Mouse (Mus musculus) lung, postnatal 0 days (tissue): ENCODE data around the gene Cysrt1.

Experiments
- CTCF ChIP-seq: IDR thresholded peaks from 2 replicates; pipeline ENCODE4 v1.5.1; 2016; ENCODE audit warnings: antibody characterized with exemption, mild to moderate bottlenecking
- EP300 ChIP-seq: IDR thresholded peaks from 2 replicates; pipeline ENCODE4 v1.6.1; 2016; ENCODE audit warnings: antibody characterized with exemption, mild to moderate bottlenecking, control low read depth

DNA sequence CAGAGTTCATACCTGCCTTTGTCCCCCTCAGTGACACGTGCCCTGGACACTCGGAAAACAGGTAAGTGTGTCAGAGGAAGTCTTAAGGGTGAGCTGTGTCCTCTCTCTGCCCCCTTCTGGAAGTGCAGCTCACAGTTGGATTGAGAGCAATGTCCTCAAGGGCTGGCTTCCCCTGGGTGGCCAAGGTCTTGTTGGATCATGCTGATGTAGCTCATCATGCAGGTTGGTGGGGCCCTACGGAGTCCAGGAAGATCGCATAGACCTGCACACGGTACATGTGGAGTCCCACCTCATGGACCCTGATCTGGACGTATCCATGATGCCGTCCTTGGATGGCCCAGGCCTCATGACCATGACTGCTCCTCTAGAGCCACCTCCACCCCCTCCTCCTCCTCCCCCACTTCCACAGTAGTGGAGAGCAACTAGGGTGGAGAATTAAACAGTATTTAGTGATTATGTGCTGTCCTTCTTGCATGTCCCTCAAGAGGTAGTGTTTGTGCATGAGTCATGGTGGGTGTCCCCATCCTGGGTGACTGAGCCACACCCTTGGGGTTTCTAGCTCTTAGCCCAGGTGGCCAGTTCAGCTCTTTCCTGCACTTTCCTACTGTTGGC lies 46.6 kb upstream of the Cysrt1 start:
- TF ChIP-seq CTCF (no peak), EP300 (no peak)
